Mouse (Mus musculus) stomach, embryonic 15.5 days (tissue): ENCODE measurements around the gene Ugt1a2. TPM values are rescaled to one million over a fixed set of nuclear protein-coding genes. Genes with fewer than 3 reads are reported as not detected.
"Not testable (repeated sequence)": the region's sequence is repeated elsewhere in the genome, so short reads cannot be mapped to it uniquely, and the experiment has no call there.

Experiments
- ATAC-seq: fragments of 200-750 bp; cut with Nextera tagmentation; 2 replicates; pipeline ENCODE4 v1.8.0; 2017; ENCODE audit warnings: low read depth, moderate number of reproducible peaks, moderate TSS enrichment; ENCODE audit not compliant: insufficient read depth, low FRiP score
- H3K27ac ChIP-seq: fragments of 300-500 bp; sonication (generic); 2 replicates; pipeline ENCODE4 v1.5.1; 2015; ENCODE audit warnings: mild to moderate bottlenecking, inconsistent platforms
- H3K27me3 ChIP-seq: fragments of 300-500 bp; sonication (generic); replicated peaks from 2 replicates; pipeline ENCODE4 v1.6.1; 2015; ENCODE audit warnings: inconsistent platforms
- H3K36me3 ChIP-seq: fragments of 300-500 bp; sonication (generic); 2 replicates; pipeline ENCODE4 v1.6.1; 2015; ENCODE audit warnings: inconsistent platforms
- H3K4me1 ChIP-seq: fragments of 300-500 bp; sonication (generic); 2 replicates; pipeline ENCODE4 v1.6.1; 2015; ENCODE audit warnings: inconsistent platforms
- H3K4me2 ChIP-seq: fragments of 300-500 bp; sonication (generic); 2 replicates; pipeline ENCODE4 v1.6.1; 2015; ENCODE audit warnings: mild to moderate bottlenecking, inconsistent platforms
- H3K4me3 ChIP-seq: fragments of 300-500 bp; sonication (generic); replicated peaks from 2 replicates; pipeline ENCODE4 v1.5.1; 2015; ENCODE audit warnings: inconsistent platforms
- H3K9ac ChIP-seq: fragments of 300-500 bp; sonication (generic); 2 replicates; pipeline ENCODE4 v1.6.1; 2015; ENCODE audit warnings: inconsistent platforms
- H3K9me3 ChIP-seq: fragments of 300-500 bp; sonication (generic); 2 replicates; pipeline ENCODE4 v1.6.1; 2016; ENCODE audit warnings: inconsistent platforms
- WGBS: fragments of 180-500 bp; shearing (Covaris S2); methylation state at CpG from one replicate; pipeline ENCODE4 v1.1.7; 2015; 5-methylcytosine and 5-hydroxymethylcytosine counted together
- polyA plus RNA-seq: library from polyadenylated mRNA; unstranded; fragments of >200 nt; fragmentation: Nextera tagmentation; extraction: Ambion mirVana; gene quantifications from 2 replicates; pipeline ENCODE4 v1.2.1, GENCODE M21; 2015

Gene Ugt1a2
- polyA plus RNA-seq, result 0.23 and 0.50 TPM in 2 replicates

DNA sequence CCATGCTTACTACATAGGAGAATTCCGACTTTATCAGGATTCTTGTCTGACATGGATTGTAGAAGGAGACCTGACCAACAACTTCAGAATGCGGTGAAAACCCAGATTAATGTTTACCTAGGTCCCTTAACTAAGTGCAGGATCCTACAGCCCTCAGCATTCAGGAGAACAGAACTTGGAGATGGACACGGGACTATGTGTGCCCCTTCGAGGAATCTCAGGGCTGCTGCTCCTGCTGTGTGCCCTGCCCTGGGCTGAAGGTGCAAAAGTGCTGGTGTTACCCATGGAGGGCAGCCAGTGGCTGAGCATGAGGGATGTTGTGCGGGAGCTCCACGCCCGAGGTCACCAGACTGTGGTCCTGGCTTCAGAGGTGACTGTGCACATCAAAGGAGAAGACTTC, at the start of gene Ugt1a2:
TSS of gene Ugt1a2 (plus strand) at position 146 of the 400 bp plus-strand sequence.
- WGBS, result 76% methylated on average over 7 of the region's 7 CpGs

DNA sequence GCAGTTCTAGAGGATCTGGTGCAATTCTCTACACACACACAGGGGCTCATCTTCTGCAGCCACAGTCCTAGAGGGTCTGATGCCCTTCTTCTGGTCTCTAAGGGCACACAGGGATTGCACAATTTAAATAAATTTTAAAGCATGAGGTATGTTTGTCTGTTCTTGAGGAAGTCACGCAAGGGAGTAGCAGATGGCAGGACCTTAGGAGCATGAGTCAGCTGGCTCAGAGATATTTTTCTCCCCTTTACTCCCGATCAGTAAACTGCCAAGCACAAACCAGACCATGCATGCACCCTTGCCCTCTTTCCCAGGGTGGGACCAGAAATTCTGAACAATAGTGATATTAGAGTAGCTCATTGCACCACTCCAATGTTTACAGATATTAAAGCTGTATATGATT, 42.0 kb upstream of the Ugt1a2 start:
- Histone ChIP-seq H3K4me1 (no peaks in the 10 kb centered on the region), H3K4me2 (no peak overlapping the region), H3K9me3 (no peaks in the 10 kb centered on the region), H3K9ac (no peak overlapping the region), H3K36me3 (no peaks in the 10 kb centered on the region), H3K27me3 (no peaks in the 10 kb centered on the region), H3K4me3 (no peak overlapping the region), H3K27ac (no peak overlapping the region)
- ATAC-seq, result no peak
- 59% methylated on average over 2 of the region's 2 CpGs for WGBS

More for the DNA sequence above, at the start of gene Ugt1a2:
- H3K27ac ChIP-seq, result no peak within 1 kb of the TSS
- H3K4me1 ChIP-seq, result peaks cover 5% of the 10 kb centered on the region; the same call in 1 of the 2 replicates
- no peaks in the 10 kb centered on the region for H3K9me3 ChIP-seq
- H3K36me3 ChIP-seq, result no peaks in the 10 kb centered on the region
- H3K4me2 ChIP-seq, result no peak within 1 kb of the TSS
- no peaks in the 10 kb centered on the region for H3K27me3 ChIP-seq
- ATAC-seq, result no peak
- H3K4me3 ChIP-seq, result no peak within 1 kb of the TSS
- no peak within 1 kb of the TSS for H3K9ac ChIP-seq

DNA sequence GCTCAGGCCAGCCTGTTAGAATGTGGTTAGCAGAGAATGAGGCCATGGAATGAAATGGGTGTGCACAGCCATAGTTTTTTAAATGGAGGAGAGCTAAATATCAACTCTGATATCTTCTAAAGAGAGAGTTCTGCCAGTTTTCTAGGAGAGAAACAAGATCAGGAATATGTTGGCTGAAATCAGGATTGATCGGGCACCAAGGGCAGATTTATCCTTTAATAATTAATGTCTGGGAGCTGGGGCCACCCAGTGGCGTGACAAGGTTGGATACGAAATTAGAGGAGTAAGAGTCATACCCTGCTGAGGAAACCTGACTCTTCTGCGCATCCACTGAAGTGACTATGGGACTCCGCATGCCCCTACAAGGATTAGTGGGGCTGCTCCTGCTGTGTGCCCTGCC, 34.7 kb upstream of the Ugt1a2 start, which contains the start of gene Ugt1a5:
TSS of gene Ugt1a5 (plus strand) at position 302 of the 400 bp plus-strand sequence.
- H3K4me3 ChIP-seq, result no peak within 1 kb of the TSS
- no peaks in the 10 kb centered on the region for H3K36me3 ChIP-seq
- no peak within 1 kb of the TSS for H3K4me2 ChIP-seq
- 76% methylated on average over 5 of the region's 5 CpGs for WGBS
- ATAC-seq, result no peak
- H3K9me3 ChIP-seq, result no peaks in the 10 kb centered on the region
- no peak within 1 kb of the TSS for H3K27ac ChIP-seq
- no peaks in the 10 kb centered on the region for H3K27me3 ChIP-seq
- H3K9ac ChIP-seq, result no peak within 1 kb of the TSS
- H3K4me1 ChIP-seq, result no peaks in the 10 kb centered on the region

DNA sequence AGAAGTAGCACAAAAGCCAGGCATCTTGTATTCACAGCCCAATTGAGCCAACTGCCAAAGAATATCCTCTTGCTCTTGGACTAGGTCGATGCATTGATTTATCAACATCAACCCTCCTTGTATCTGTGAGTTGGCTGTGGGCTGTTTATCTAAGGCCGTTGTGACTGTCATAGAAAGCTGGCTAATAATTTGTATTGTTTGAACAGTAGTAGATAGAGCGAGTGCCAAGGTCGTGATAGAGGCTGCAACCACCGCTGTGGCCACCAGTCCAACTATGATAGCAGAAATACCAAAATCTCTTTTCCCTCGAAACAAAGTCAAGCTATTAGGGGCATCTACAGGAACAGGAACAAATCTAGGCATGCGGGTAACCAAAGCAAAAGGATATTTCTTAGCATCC, 28.2 kb upstream of the Ugt1a2 start:
- H3K9ac ChIP-seq, H3K4me1 ChIP-seq, H3K27me3 ChIP-seq, H3K4me2 ChIP-seq, H3K36me3 ChIP-seq, H3K27ac ChIP-seq, H3K9me3 ChIP-seq, ATAC-seq, H3K4me3 ChIP-seq: not testable (repeated sequence)
- 73% methylated on average over 6 of the region's 7 CpGs for WGBS

DNA sequence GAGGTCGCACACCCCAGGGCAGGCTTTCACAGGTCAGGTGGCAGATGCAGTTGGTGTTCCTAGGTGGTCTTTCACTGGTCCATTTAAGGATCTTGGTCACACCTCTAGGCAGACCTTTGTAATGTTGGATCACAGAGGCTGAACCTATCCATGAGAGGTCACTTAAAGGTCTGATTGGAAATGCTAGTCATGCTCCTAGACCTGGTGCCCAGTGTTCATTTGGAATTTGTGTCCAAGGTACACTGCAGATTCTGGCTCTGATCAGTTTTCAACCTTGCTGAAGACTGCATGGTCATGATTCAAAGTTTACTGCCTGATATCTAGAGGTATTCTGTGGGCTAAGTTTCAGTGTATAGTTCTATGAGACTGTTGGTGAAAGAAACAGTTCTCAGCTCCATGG, 20.7 kb upstream of the Ugt1a2 start:
- no peaks in the 10 kb centered on the region for H3K4me1 ChIP-seq
- no peak overlapping the region for H3K27ac ChIP-seq
- no peak overlapping the region for H3K4me2 ChIP-seq
- no peak overlapping the region for H3K9ac ChIP-seq
- H3K36me3 ChIP-seq, result no peaks in the 10 kb centered on the region
- H3K9me3 ChIP-seq, result no peaks in the 10 kb centered on the region
- H3K4me3 ChIP-seq, result no peak overlapping the region
- ATAC-seq, result no peak
- 83% methylated on average over 1 of the region's 1 CpGs for WGBS
- H3K27me3 ChIP-seq, result no peaks in the 10 kb centered on the region

DNA sequence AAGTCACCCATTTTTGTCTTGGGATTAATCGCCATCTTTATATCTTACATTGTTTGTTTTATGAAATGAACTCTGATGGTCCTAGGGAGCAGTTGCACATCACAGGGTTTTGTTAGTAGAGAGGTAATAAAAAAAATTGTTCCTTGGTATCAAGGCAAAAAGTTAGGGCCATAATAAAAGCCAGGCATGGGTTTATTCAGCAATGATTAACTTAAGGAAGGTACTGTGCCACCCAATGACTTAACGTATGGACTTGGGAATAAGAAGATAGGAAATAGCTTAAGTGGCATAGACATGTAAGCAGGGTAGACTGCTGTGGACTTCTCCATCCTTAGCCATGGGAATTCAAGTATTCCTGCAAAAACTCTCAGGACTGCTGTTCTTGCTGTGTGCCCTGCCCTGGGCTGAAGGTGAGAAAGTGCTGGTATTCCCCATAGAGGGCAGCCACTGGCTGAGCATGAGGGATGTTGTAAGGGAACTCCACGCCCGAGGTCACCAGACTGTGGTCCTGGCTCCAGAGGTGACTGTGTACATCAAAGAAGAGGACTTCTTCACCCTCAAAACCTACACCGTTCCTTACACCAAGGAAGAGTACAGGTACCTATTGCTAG, 14.0 kb upstream of the Ugt1a2 start:
- no peaks in the 10 kb centered on the region for H3K9me3 ChIP-seq
- no peaks in the 10 kb centered on the region for H3K36me3 ChIP-seq
- H3K4me2 ChIP-seq, result no peak overlapping the region
- H3K27ac ChIP-seq, result no peak overlapping the region
- no peaks in the 10 kb centered on the region for H3K4me1 ChIP-seq
- no peak for ATAC-seq
- no peaks in the 10 kb centered on the region for H3K27me3 ChIP-seq
- H3K4me3 ChIP-seq, result no peak overlapping the region
- WGBS, result 82% methylated on average over 5 of the region's 5 CpGs
- H3K9ac ChIP-seq, result no peak overlapping the region

DNA sequence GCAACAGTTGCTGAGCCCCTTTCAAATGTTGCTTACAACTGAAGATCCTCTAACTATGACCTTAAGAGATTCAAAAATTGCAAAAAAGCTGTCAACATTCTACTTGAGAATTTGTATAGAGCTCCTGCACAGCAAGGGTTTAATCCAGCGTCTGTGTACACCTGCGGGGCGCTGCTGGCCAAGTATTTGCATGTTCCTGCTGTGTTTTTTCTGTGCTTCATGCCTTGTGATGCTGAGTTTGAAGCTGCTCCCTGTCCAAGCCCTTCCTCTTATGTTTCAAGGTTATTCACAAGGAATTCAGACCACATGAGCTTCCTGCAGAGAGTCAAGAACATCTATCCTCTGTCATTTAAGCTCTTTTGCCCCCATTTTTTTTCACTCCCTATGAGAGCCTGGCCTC, 8.3 kb upstream of the Ugt1a2 start:
- Histone ChIP-seq H3K4me3 (no peak overlapping the region), H3K4me2 (no peak overlapping the region), H3K9ac (no peak overlapping the region), H3K9me3 (no peaks in the 10 kb centered on the region), H3K27ac (no peak overlapping the region), H3K36me3 (no peaks in the 10 kb centered on the region), H3K27me3 (no peaks in the 10 kb centered on the region), H3K4me1 (no peaks in the 10 kb centered on the region)
- WGBS, result 75% methylated on average over 3 of the region's 3 CpGs
- no peak for ATAC-seq

DNA sequence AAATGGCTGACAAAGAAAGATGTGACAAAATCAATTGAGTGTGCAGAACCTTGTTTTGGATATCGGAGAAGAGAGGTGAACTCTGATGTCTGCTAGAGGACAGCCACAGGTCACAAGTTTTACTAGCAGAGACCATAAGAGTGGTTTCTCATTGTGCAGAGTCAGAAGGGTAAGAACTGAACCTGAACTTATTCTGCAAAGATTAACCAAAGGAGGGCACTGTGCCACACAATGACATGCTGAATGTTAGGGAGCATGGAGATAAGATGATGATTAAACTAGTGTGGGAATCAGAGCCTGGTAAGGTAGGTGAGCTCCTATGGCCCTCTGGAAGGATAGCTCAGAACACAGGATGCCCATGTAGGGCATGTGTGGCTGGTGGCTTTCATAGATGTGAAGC, 4.7 kb upstream of the Ugt1a2 start:
- Histone ChIP-seq H3K4me1 (no peaks in the 10 kb centered on the region), H3K9me3 (no peaks in the 10 kb centered on the region), H3K27me3 (no peaks in the 10 kb centered on the region), H3K9ac (no peak overlapping the region), H3K27ac (no peak overlapping the region), H3K4me3 (no peak overlapping the region), H3K36me3 (no peaks in the 10 kb centered on the region), H3K4me2 (no peak overlapping the region)
- WGBS, result 82% methylated on average over 1 of the region's 1 CpGs
- ATAC-seq, result no peak

DNA sequence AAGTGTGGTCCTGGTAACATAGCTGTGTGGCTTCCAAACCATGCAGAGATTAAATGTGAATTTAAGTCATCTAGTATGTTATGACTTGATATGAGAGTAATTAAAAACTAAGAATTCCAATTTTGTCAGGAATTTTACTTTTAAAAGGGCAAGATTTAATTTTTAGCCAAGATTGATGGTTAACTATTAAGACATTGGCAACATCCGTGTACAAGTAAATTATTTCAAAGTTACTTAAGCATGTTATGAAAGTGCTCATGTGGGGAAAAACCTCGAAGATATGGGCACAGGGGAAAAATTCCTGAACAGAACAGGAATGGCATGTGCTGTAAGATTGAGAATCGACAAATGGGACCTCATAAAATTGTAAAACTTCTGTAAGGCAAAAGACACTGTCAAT, 3.0 kb upstream of the Ugt1a2 start:
- H3K9ac ChIP-seq, result no peak overlapping the region
- H3K36me3 ChIP-seq, result no peaks in the 10 kb centered on the region
- no peaks in the 10 kb centered on the region for H3K27me3 ChIP-seq
- H3K4me1 ChIP-seq, result no peaks in the 10 kb centered on the region
- no peak overlapping the region for H3K4me3 ChIP-seq
- no peak for ATAC-seq
- H3K27ac ChIP-seq, result no peak overlapping the region
- H3K4me2 ChIP-seq, result no peak overlapping the region
- no peaks in the 10 kb centered on the region for H3K9me3 ChIP-seq
- WGBS, result 74% methylated on average over 3 of the region's 3 CpGs

DNA sequence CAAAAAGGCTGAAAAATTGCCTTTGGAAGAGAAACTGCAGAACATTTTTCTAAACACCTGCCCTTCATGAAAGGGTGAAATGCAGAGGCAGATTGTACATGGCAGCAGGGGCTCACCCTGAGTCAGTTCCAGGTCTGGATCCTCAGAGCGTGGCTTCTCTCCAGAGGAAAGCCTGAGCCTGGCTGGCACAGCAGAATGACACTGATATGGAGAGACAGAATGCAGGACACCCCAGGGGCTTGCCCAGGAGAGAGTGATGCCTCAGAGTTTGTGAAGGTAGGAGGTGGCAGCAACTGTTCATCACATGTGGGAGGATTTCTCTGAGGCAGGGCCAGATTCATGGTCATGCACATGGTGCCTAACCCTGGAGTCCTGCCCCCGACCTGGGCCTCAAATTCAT, 405 bp upstream of the Ugt1a2 start:
- Histone ChIP-seq H3K27ac (no peak overlapping the region), H3K4me2 (no peak overlapping the region), H3K9ac (no peak overlapping the region), H3K27me3 (no peaks in the 10 kb centered on the region), H3K4me1 (0 out of 2 replicates have a peak, but pooled peaks cover under 1% of the 10 kb centered on the region), H3K9me3 (no peaks in the 10 kb centered on the region), H3K4me3 (no peak overlapping the region), H3K36me3 (no peaks in the 10 kb centered on the region)
- WGBS, result 69% methylated on average over 2 of the region's 2 CpGs
- ATAC-seq, result no peak

DNA sequence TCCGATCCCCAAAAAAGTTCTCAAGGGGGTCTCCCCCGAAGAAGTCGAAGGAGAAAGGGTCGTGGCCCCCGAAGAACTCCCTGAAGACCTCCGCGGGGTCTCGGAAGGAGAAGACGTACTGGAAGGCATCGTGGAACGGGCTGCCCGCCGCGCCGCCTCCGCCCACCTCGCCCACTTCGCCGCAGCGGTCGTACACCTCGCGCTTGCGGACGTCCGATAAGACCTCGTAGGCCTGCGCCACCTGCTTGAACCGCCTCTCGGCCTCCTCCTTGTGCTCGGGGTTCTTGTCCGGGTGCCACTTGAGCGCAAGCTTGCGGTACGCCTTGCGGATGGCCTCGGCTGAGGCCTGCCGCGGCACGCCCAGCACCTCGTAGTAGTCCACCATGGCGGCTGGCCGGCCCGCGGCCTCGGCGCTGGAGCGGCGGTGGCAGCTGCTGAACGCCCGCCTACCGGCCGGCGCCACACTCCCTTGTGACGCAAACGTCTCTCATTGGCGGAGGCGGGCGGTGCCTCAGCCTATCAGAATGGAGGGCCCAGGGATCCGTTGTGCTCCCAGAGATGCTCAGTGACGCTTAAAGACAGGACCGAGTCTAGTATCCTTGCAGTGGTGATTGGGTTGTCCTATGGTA, 5.0 kb downstream of the Ugt1a2 start, which contains the start of gene Dnajb3:
TSS of gene Dnajb3 (minus strand) at position 489 of the 629 bp plus-strand sequence.
- peak; percentile 93 for ATAC-seq
- no peaks in the 10 kb centered on the region for H3K9me3 ChIP-seq
- no peak within 1 kb of the TSS for H3K27ac ChIP-seq
- whole genome bisulfite sequencing, result 7% methylated on average over 62 of the region's 62 CpGs
- peak within 1 kb of the TSS; percentile 86 for H3K4me2 ChIP-seq
- H3K36me3 ChIP-seq, result no peaks in the 10 kb centered on the region
- no peaks in the 10 kb centered on the region for H3K27me3 ChIP-seq
- H3K9ac ChIP-seq, result peak within 1 kb of the TSS; percentile 26; the same call in 1 of the 2 replicates
- peak within 1 kb of the TSS; percentile 48 for H3K4me3 ChIP-seq
- H3K4me1 ChIP-seq, result peaks cover 5% of the 10 kb centered on the region; the same call in 1 of the 2 replicates

DNA sequence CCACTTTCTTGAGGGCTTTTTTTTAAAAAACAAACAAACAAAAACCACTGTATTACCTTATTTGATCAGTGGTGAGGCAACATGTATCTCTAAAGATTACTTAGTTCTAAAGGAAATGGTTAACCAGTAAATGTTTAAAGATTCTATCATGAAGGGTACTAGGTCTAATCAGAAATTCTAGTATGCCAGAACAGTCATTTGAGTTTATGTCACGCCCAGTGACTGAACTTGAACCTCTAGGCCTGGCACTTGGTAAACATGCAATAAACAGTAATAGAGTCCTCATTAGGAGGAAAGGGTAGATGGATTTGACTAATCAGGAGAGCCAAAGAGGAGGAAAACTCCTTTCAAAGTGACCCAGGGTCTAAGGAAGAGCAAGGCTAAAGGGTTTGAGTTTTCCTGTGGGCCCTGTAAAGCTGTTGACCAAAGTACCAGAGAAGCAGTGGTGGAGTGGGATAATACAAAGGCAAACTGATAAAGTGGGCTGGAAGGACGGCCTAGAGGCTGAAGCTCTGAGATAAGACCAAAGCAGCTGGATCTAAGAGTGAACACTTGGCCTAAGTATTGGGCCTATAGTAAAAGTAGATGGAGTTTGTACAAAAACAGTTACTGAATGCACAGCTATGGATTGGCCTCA, 6.6 kb downstream of the Ugt1a2 start:
- peak; percentile 72; the same call in 1 of the 2 replicates for ATAC-seq
- Histone ChIP-seq H3K27me3 (no peaks in the 10 kb centered on the region), H3K9ac (no peak overlapping the region), H3K9me3 (no peaks in the 10 kb centered on the region), H3K36me3 (no peaks in the 10 kb centered on the region), H3K27ac (no peak overlapping the region), H3K4me2 (no peak overlapping the region), H3K4me1 (peaks cover 5% of the 10 kb centered on the region; the same call in 1 of the 2 replicates), H3K4me3 (no peak overlapping the region)
- 67% methylated on average over 2 of the region's 2 CpGs for WGBS
